Mouse (Mus musculus) neural tube, embryonic 15.5 days (tissue): ENCODE data around the gene Ncapd2. TPM values are rescaled to one million over a fixed set of nuclear protein-coding genes. Genes with fewer than 3 reads are reported as not detected.
A peak's percentile ranks its signal among the peaks of the same experiment; 100 is the strongest.

Experiments used
- ATAC-seq: fragments of 200-750 bp; cut with Nextera tagmentation; 2 replicates; pipeline ENCODE4 v1.8.0; 2017; ENCODE audit warnings: mild to moderate bottlenecking, moderate TSS enrichment, moderate library complexity; ENCODE audit not compliant: low FRiP score
- H3K27ac ChIP-seq: fragments of 300-500 bp; sonication (generic); replicated peaks from 2 replicates; pipeline ENCODE4 v1.5.1; 2015; ENCODE audit warnings: mild to moderate bottlenecking, inconsistent platforms
- H3K27me3 ChIP-seq: fragments of 300-500 bp; sonication (generic); replicated peaks from 2 replicates; pipeline ENCODE4 v1.6.1; 2015; ENCODE audit warnings: inconsistent platforms
- H3K36me3 ChIP-seq: fragments of 300-500 bp; sonication (generic); 2 replicates; pipeline ENCODE4 v1.6.1; 2015; ENCODE audit warnings: inconsistent platforms
- H3K4me1 ChIP-seq: fragments of 300-500 bp; sonication (generic); 2 replicates; pipeline ENCODE4 v1.6.1; 2015; ENCODE audit warnings: inconsistent platforms
- H3K4me2 ChIP-seq: fragments of 300-500 bp; sonication (generic); 2 replicates; pipeline ENCODE4 v1.6.1; 2015; ENCODE audit warnings: inconsistent platforms, mild to moderate bottlenecking, moderate library complexity
- H3K4me3 ChIP-seq: fragments of 300-500 bp; sonication (generic); replicated peaks from 2 replicates; pipeline ENCODE4 v1.5.1; 2015; ENCODE audit warnings: mild to moderate bottlenecking, inconsistent platforms
- H3K9ac ChIP-seq: fragments of 300-500 bp; sonication (generic); replicated peaks from 2 replicates; pipeline ENCODE4 v1.6.1; 2015; ENCODE audit warnings: mild to moderate bottlenecking, inconsistent platforms
- H3K9me3 ChIP-seq: fragments of 300-500 bp; sonication (generic); replicated peaks from 2 replicates; pipeline ENCODE4 v1.6.1; 2016; ENCODE audit warnings: inconsistent platforms
- WGBS: fragments of 180-500 bp; shearing (Covaris S2); methylation state at CpG from one replicate; pipeline ENCODE4 v1.1.7; 2015; ENCODE audit warnings: mixed read lengths; 5-methylcytosine and 5-hydroxymethylcytosine counted together
- polyA plus RNA-seq: library from polyadenylated mRNA; unstranded; fragments of >200 nt; fragmentation: Nextera tagmentation; extraction: Ambion mirVana; gene quantifications from 2 replicates; pipeline ENCODE4 v1.2.1, GENCODE M21; 2015

Gene Ncapd2
- polyA plus RNA-seq, 1 experiment from 2014 or later, result 38.2 TPM

GRCm38 (mm10) chr6:125145001-125145400, 46.5 kb downstream of the Ncapd2 start, which contains the start of gene Iffo1:
Gene Iffo1 (plus strand): TSS chr6:125145241.
- Histone ChIP-seq H3K4me3 (peak within 1 kb of the TSS; percentile 80), H3K9ac (peak within 1 kb of the TSS; percentile 71), H3K4me1 (peaks cover 55% of the 10 kb centered on the region), H3K36me3 (peaks cover 42% of the 10 kb centered on the region), H3K4me2 (peak within 1 kb of the TSS; percentile 92), H3K27me3 (no peaks in the 10 kb centered on the region), H3K27ac (peak within 1 kb of the TSS; percentile 90), H3K9me3 (no peaks in the 10 kb centered on the region)
- 1% methylated on average over 16 of the region's 16 CpGs for WGBS
- ATAC-seq, result peak; percentile 94

DNA sequence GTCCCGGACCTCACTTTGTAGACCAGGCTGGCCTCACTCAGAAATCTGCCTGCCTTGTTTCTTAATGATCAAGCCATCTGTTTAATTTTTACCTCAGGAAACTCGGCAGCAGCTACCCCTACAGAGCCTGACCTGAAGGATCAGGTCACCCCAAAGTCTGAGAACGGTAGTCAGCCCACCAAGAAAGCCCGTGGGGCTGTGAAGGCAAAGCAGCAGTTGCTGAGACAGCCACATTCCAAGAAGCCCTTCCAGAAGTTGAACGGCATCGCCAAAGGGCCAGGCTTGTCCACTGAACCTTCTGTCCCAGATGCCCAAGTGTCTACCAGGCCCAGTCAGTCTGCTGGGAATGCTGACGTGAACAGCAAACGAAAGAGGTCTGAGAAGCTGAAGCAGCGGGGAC, 47.6 kb downstream of the Ncapd2 start:
- peaks cover 45% of the 10 kb centered on the region for H3K4me1 ChIP-seq
- WGBS, result 86% methylated on average over 9 of the region's 9 CpGs
- no peaks in the 10 kb centered on the region for H3K9me3 ChIP-seq
- H3K27ac ChIP-seq, result no peak overlapping the region
- H3K36me3 ChIP-seq, result peaks cover 50% of the 10 kb centered on the region
- ATAC-seq, result no peak
- no peak overlapping the region for H3K4me3 ChIP-seq
- no peaks in the 10 kb centered on the region for H3K27me3 ChIP-seq
- no peak overlapping the region for H3K4me2 ChIP-seq
- H3K9ac ChIP-seq, result no peak overlapping the region

DNA sequence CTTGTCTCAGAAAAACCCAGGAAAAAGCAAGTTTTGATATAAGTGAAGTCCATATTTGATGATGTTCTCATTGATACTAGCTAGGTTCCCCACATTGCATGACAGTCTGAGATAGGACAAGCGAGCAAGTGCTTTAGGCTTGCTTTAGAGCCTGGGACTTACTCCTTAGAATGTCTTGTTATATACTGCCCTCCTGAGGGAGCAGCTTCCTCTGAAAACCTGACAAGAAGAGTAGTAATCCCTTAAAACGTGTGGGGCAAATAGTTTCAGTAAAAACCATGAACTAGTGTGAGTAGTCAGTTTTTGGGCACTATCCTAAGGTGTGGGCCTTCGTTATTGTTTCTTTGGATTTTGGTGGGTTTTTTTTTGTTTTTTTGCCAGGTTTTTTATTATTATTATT, 48.4 kb downstream of the Ncapd2 start:
- no peaks in the 10 kb centered on the region for H3K27me3 ChIP-seq
- peaks cover 38% of the 10 kb centered on the region for H3K4me1 ChIP-seq
- no peak overlapping the region for H3K4me3 ChIP-seq
- WGBS, result 84% methylated on average over 3 of the region's 3 CpGs
- H3K9me3 ChIP-seq, result no peaks in the 10 kb centered on the region
- peaks cover 58% of the 10 kb centered on the region for H3K36me3 ChIP-seq
- H3K27ac ChIP-seq, result no peak overlapping the region
- no peak overlapping the region for H3K4me2 ChIP-seq
- no peak for ATAC-seq
- no peak overlapping the region for H3K9ac ChIP-seq

DNA sequence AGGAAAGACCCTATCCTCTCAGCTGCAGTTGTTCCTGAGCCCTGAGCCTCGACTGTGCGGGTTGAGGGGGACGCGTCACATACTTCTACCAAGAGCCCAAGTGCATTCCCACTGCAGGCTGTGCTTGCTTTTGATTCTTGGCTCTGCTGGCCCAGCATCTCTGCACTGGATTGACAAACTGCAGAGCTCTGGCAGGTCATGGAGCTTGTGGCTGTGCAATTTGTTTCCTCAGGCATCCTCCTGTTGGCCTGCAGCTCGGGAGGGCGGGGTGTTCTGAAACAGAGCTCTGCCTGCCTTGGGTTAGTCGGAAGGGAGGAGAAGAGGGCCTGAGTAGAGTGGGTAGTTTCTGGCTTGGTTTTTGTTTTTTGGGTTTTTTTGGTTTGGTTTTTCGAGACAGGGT, 49.1 kb downstream of the Ncapd2 start:
- Histone ChIP-seq H3K4me1 (peaks cover 31% of the 10 kb centered on the region), H3K27me3 (no peaks in the 10 kb centered on the region), H3K27ac (no peak overlapping the region), H3K9ac (no peak overlapping the region), H3K9me3 (no peaks in the 10 kb centered on the region), H3K4me3 (no peak overlapping the region), H3K4me2 (no peak overlapping the region), H3K36me3 (peaks cover 63% of the 10 kb centered on the region)
- 92% methylated on average over 8 of the region's 8 CpGs for WGBS
- ATAC-seq, result no peak

DNA sequence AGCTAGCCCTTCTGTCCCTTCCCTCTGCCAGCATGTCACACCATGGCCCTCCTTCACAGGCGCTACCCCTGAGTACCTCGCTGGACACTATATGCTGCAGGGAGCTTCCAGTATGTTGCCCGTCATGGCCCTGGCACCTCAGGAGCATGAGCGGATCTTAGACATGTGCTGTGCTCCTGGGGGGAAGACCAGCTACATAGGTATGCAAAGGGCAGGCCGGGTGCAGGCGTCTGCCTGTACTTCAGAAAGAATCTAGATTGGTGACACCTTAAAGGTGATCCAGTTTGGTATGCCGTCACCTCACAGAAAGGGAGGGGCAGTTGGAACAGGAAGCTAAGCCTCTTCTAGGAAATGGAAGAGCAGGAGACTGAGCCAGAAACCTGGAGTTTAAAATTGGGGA, 51.8 kb downstream of the Ncapd2 start:
- H3K4me2 ChIP-seq, result no peak overlapping the region
- H3K27me3 ChIP-seq, result no peaks in the 10 kb centered on the region
- H3K4me3 ChIP-seq, result no peak overlapping the region
- peaks cover 87% of the 10 kb centered on the region for H3K36me3 ChIP-seq
- no peak overlapping the region for H3K9ac ChIP-seq
- no peaks in the 10 kb centered on the region for H3K9me3 ChIP-seq
- H3K4me1 ChIP-seq, result peaks cover 9% of the 10 kb centered on the region
- ATAC-seq, result no peak
- 92% methylated on average over 7 of the region's 7 CpGs for WGBS
- H3K27ac ChIP-seq, result no peak overlapping the region

DNA sequence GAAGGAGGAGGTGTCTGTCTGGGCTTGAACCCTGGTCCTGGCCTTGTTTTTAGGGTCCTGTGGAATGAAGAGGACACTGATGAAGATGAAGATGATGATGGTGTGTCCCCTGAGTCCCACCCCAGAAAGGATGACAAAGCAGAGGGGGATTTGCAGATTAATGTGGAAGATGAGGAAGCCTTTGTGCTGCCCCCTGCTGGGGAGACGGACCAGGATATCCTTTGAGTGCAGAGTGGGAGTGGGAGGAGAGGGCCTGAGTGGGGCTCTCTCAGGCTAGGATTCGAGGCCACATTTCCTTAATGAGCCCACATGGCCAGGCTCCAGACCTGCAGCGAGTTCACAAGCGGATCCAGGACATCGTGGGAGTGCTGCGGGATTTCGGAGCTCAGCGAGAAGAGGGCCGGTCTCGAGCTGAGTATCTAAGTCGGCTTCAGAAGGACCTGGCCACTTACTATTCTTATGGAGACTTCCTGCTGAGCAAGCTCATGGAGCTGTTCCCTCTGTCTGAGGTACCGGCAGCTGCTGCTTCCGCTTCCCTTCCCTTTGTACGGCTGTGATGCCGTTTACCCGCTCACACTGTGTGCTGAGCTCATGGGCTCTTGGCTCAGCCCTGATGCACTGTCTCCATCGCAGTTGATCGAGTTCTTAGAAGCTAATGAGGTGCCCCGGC, 54.4 kb downstream of the Ncapd2 start:
- Histone ChIP-seq H3K9ac (no peak overlapping the region), H3K4me2 (no peak overlapping the region), H3K27me3 (no peaks in the 10 kb centered on the region), H3K36me3 (peaks cover 83% of the 10 kb centered on the region), H3K9me3 (no peaks in the 10 kb centered on the region), H3K27ac (no peak overlapping the region), H3K4me1 (peaks cover 15% of the 10 kb centered on the region), H3K4me3 (no peak overlapping the region)
- no peak for ATAC-seq
- WGBS, result 87% methylated on average over 19 of the region's 19 CpGs

GRCm38 (mm10) chr6:125132470-125132869, 59.0 kb downstream of the Ncapd2 start:
- peaks cover 69% of the 10 kb centered on the region for H3K36me3 ChIP-seq
- H3K4me1 ChIP-seq, result peaks cover 22% of the 10 kb centered on the region
- peak overlapping the region; percentile 91 for H3K4me3 ChIP-seq
- ATAC-seq, result no peak
- 6% methylated on average over 11 of the region's 11 CpGs for WGBS
- H3K9me3 ChIP-seq, result no peaks in the 10 kb centered on the region
- H3K9ac ChIP-seq, result peak overlapping the region; percentile 84
- H3K27ac ChIP-seq, result no peak overlapping the region
- H3K27me3 ChIP-seq, result no peaks in the 10 kb centered on the region
- peak overlapping the region; percentile 91 for H3K4me2 ChIP-seq

DNA sequence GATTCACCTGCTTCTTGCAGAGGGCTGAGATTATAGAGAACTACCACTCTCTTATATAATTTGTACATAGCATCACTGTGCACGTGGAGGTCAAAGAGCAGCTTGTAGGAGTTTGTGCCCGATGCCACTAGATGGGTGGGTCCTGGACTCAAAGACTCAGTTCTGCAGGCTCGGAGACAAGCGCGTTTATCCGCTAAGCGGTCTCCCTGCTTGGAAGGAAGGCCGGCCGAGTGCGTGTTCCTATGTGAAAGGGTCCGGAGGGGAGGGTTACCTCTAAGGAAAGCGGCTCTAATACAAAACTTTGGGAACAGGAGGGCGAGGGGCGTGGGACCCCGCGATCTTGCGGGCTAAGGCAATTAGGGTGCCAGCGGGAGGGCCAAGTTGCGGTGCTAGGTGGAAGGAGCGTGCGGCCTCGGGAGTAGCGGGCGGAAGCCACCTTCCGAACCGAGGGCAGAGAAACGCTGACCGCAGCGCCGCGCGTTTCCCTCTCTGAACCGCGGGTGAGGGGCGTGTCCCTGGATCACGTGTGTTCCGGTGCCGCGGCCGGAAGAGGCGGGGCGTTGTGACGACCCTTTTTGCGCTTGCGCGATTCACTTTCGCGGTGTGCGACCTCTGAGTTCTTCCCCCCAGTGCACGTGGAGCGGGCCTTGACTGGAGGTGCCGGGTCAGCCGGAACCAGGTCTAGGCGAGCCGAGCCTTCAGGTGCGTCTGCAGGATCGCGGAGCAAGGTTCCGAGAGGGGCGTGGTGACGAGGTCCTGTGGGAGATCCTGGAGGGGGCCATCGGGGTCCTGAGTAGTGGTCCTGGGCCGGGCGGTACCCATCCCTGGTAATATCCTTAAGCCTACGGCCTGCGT, 60.0 kb downstream of the Ncapd2 start, which contains the start of gene Nop2:
Nop2 (plus strand) TSS at position 608 of the 855 bp plus-strand sequence.
- Histone ChIP-seq H3K4me3 (peak within 1 kb of the TSS; percentile 91), H3K4me2 (peak within 1 kb of the TSS; percentile 91), H3K36me3 (peaks cover 69% of the 10 kb centered on the region), H3K27ac (peak within 1 kb of the TSS; percentile 89), H3K4me1 (peaks cover 22% of the 10 kb centered on the region), H3K27me3 (no peaks in the 10 kb centered on the region), H3K9me3 (no peaks in the 10 kb centered on the region), H3K9ac (peak within 1 kb of the TSS; percentile 84)
- under 1% methylated on average over 66 of the region's 66 CpGs for WGBS
- peak; percentile 96 for ATAC-seq

- Histone ChIP-seq H3K9me3 (no peaks in the 10 kb centered on the region), H3K27ac (no peak overlapping the region), H3K27me3 (no peaks in the 10 kb centered on the region), H3K4me2 (no peak overlapping the region), H3K9ac (no peak overlapping the region), H3K36me3 (peaks cover 71% of the 10 kb centered on the region), H3K4me3 (no peak overlapping the region), H3K4me1 (peaks cover 22% of the 10 kb centered on the region)
- no peak for ATAC-seq
- 86% methylated on average over 19 of the region's 20 CpGs for WGBS
Observed at GRCm38 (mm10) chr6:125129710-125130402, 61.6 kb downstream of the Ncapd2 start.

DNA sequence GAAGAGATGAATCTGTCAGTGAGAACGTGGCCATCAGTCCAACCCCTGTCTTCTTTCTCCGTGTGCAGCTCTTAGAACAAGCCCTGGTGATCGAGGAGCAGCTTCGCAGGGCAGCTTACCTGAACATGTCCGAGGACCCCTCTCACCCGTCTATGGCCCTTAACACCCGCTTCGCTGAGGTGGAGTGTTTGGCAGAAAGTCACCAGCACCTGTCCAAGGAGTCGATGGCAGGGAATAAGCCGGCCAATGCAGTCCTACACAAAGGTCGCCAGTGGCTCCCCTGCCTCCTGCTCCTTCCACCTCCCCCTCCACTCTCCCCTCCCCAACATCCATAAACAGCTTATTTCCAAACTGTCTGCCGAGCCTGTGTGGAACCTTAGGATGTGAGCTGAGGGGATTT, 62.8 kb downstream of the Ncapd2 start:
- ATAC-seq, result no peak
- Histone ChIP-seq H3K27me3 (no peaks in the 10 kb centered on the region), H3K4me1 (peaks cover 22% of the 10 kb centered on the region), H3K9me3 (no peaks in the 10 kb centered on the region), H3K4me2 (no peak overlapping the region), H3K9ac (no peak overlapping the region), H3K4me3 (no peak overlapping the region), H3K36me3 (peaks cover 71% of the 10 kb centered on the region), H3K27ac (no peak overlapping the region)
- 91% methylated on average over 12 of the region's 12 CpGs for WGBS

- H3K4me3 ChIP-seq, result no peak overlapping the region
- no peaks in the 10 kb centered on the region for H3K9me3 ChIP-seq
- H3K36me3 ChIP-seq, result peaks cover 95% of the 10 kb centered on the region
- no peaks in the 10 kb centered on the region for H3K27me3 ChIP-seq
- ATAC-seq, result no peak
- no peak overlapping the region for H3K4me2 ChIP-seq
- H3K9ac ChIP-seq, result no peak overlapping the region
- 96% methylated on average over 8 of the region's 8 CpGs for WGBS
- H3K4me1 ChIP-seq, result no peaks in the 10 kb centered on the region
- H3K27ac ChIP-seq, result no peak overlapping the region
Observed at GRCm38 (mm10) chr6:125119387-125119786, 72.1 kb downstream of the Ncapd2 start.
